ENCODE assay signal across 24 mouse cellular contexts in the genomic region with DNA sequence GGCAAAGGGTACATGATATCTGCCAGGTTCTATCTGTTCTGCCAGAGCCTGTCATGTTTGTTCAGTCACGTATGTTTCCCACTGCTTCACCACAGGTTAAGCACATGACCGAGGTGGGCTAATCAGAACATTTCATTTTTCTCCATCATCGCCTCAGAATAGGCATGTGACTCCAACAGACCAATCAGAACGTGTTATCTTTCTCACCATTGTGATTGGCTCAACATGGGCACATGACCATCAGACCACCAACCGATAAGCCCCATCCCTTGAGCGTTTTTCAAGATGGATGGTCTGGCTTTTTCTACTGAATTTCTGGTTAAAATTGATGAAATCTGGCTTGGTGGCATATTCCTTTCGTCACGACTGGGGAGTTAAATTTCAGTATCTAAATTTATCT. TPM values are rescaled to one million over a fixed set of nuclear protein-coding genes. Genes with fewer than 3 reads are reported as not detected.
DNase-seq lines count a peak whose midpoint lies in the region; ATAC-seq and TF ChIP-seq lines count a peak whose summit lies in the region.
"Had no signal": no experiment of that assay in that cellular context is flagged by ENCODE, and none has a peak within 500 bp of the region (broad histone marks: within the 10 kb centered on the region; RNA-seq: fewer than 3 reads in every experiment).

No protein-coding gene starts in this region.

- peak overlapping the region; percentile 65 for H3K27ac ChIP-seq in testis, adult 2 months (ENCODE audit: control insufficient read depth, insufficient read depth, low read depth, low read length)
- no peak overlapping the region for H3K27ac ChIP-seq in forebrain, embryonic 16.5 days (ENCODE audit: low read length)
- no peak overlapping the region for H3K27ac ChIP-seq in midbrain, postnatal 0 days (ENCODE audit: low read depth, low read length)
- H3K27ac ChIP-seq: embryonic facial prominence, embryonic 13.5 days; embryonic facial prominence, embryonic 15.5 days; forebrain, embryonic 10.5 days; forebrain, embryonic 12.5 days had no signal

- no peaks in the 10 kb centered on the region for H3K9me3 ChIP-seq in forebrain, embryonic 16.5 days (ENCODE audit: control insufficient read depth, low read length)
- H3K9me3 ChIP-seq in midbrain, postnatal 0 days (ENCODE audit: low read length) = no peaks in the 10 kb centered on the region
- H3K9me3 ChIP-seq: embryonic facial prominence, embryonic 13.5 days; embryonic facial prominence, embryonic 15.5 days; forebrain, embryonic 10.5 days; forebrain, embryonic 12.5 days had no signal

- no peaks in the 10 kb centered on the region for H3K36me3 ChIP-seq in testis, adult 2 months (ENCODE audit: control insufficient read depth, insufficient read depth, low read length)
- H3K36me3 ChIP-seq in splenic B cell, adult 2 months (ENCODE audit: control insufficient read depth, insufficient read depth, low read length, poor library complexity, severe bottlenecking) = no peaks in the 10 kb centered on the region
- no peaks in the 10 kb centered on the region for H3K36me3 ChIP-seq in forebrain, embryonic 16.5 days (ENCODE audit: control insufficient read depth, insufficient read depth)
- no peaks in the 10 kb centered on the region for H3K36me3 ChIP-seq in midbrain, postnatal 0 days (ENCODE audit: insufficient read depth, low read length)
- H3K36me3 ChIP-seq: embryonic facial prominence, embryonic 13.5 days; embryonic facial prominence, embryonic 15.5 days; forebrain, embryonic 10.5 days; forebrain, embryonic 12.5 days had no signal

- 88% methylated on average over 8 of the region's 8 CpGs for WGBS in forebrain, embryonic 16.5 days
- 92% methylated on average over 8 of the region's 8 CpGs for WGBS in midbrain, postnatal 0 days

- TF ChIP-seq POLR2A in testis, adult 2 months (IDR thresholded peaks at IDR 0.05; ENCODE audit: control insufficient read depth, low read depth, low read length) = no peak

- H3K9ac ChIP-seq in forebrain, embryonic 16.5 days (replicated peaks; ENCODE audit: low read depth, low read length) = no peak overlapping the region
- H3K9ac ChIP-seq in midbrain, postnatal 0 days (replicated peaks; ENCODE audit: low read length, poor library complexity, severe bottlenecking) = no peak overlapping the region
- H3K9ac ChIP-seq: embryonic facial prominence, embryonic 13.5 days; embryonic facial prominence, embryonic 15.5 days; forebrain, embryonic 12.5 days; forebrain, postnatal 0 days had no signal

- peaks cover 9% of the 10 kb centered on the region for H3K4me1 ChIP-seq in testis, adult 2 months (ENCODE audit: control insufficient read depth, insufficient read depth, low read length)
- no peaks in the 10 kb centered on the region for H3K4me1 ChIP-seq in forebrain, embryonic 16.5 days (replicated peaks; ENCODE audit: control insufficient read depth, insufficient read depth, low read length)
- H3K4me1 ChIP-seq in midbrain, postnatal 0 days (ENCODE audit: insufficient read depth, low read length) = no peaks in the 10 kb centered on the region
- H3K4me1 ChIP-seq: embryonic facial prominence, embryonic 13.5 days; embryonic facial prominence, embryonic 15.5 days; forebrain, embryonic 10.5 days; forebrain, embryonic 12.5 days had no signal

- no peak for DNase-seq in testis, postnatal 10 days (ENCODE audit: low spot score)
- DNase-seq in ES-CJ7 (ENCODE audit: low read depth, low spot score) (peak; percentile 24), R1 (ENCODE audit: low read depth, low spot score) (peak; percentile 59)
- peak; percentile 36 for DNase-seq in splenic B cell, adult 2 months (ENCODE audit: low read depth, low spot score)
- DNase-seq in thymus, postnatal 10 days (ENCODE audit: low spot score in 2 of 2) = no peak
- DNase-seq in midbrain, postnatal 0 days (ENCODE audit: low spot score) = no peak
- DNase-seq: adrenal gland, postnatal 14 days; B cell, adult 2 months; cerebellum, adult 11-12 months; cerebellum, adult 2 months; cerebellum, adult 9-10 months; cerebellum, postnatal 10 days; cerebellum, postnatal 25 days; embryo, embryonic 11 days; forebrain, postnatal 0 days had no signal

- ATAC-seq in forebrain, embryonic 16.5 days = no peak
- no peak for ATAC-seq in midbrain, postnatal 0 days (ENCODE audit: low FRiP score)
- ATAC-seq: forebrain, embryonic 14.5 days; Patski had no signal

- H3K4me2 ChIP-seq in forebrain, embryonic 16.5 days (ENCODE audit: low read length) = no peak overlapping the region
- H3K4me2 ChIP-seq in midbrain, postnatal 0 days (ENCODE audit: low read depth, low read length, poor library complexity, severe bottlenecking) = no peak overlapping the region
- H3K4me2 ChIP-seq: embryonic facial prominence, embryonic 13.5 days; embryonic facial prominence, embryonic 15.5 days; forebrain, embryonic 12.5 days had no signal

- TF ChIP-seq CTCF in testis, adult 2 months (IDR thresholded peaks at IDR 0.05; ENCODE audit: control insufficient read depth, insufficient read depth, insufficient replicate concordance, low read depth, low read length) = no peak
- TF ChIP-seq CTCF in midbrain, postnatal 0 days (IDR thresholded peaks at IDR 0.05) = no peak

- no peaks in the 10 kb centered on the region for H3K27me3 ChIP-seq in testis, adult 2 months (ENCODE audit: control insufficient read depth, insufficient read depth, low read length)
- no peaks in the 10 kb centered on the region for H3K27me3 ChIP-seq in splenic B cell, adult 2 months (ENCODE audit: control insufficient read depth, insufficient read depth, low read length, poor library complexity, severe bottlenecking)
- no peaks in the 10 kb centered on the region for H3K27me3 ChIP-seq in forebrain, embryonic 16.5 days (replicated peaks; ENCODE audit: control insufficient read depth, insufficient read depth, low read length)
- H3K27me3 ChIP-seq in midbrain, postnatal 0 days (ENCODE audit: insufficient read depth, low read length) = no peaks in the 10 kb centered on the region
- H3K27me3 ChIP-seq: embryonic facial prominence, embryonic 13.5 days; embryonic facial prominence, embryonic 15.5 days; forebrain, embryonic 12.5 days; Patski had no signal

- peak overlapping the region; percentile 39; the same call in 1 of the 2 replicates for H3K4me3 ChIP-seq in testis, adult 2 months (ENCODE audit: control insufficient read depth, low read depth, low read length)
- H3K4me3 ChIP-seq in forebrain, embryonic 16.5 days (replicated peaks; ENCODE audit: low read length) = no peak overlapping the region
- no peak overlapping the region for H3K4me3 ChIP-seq in midbrain, postnatal 0 days (ENCODE audit: low read depth, low read length)
- H3K4me3 ChIP-seq: embryonic facial prominence, embryonic 13.5 days; embryonic facial prominence, embryonic 15.5 days; erythroblast, embryonic 14.5 days; forebrain, embryonic 10.5 days; forebrain, embryonic 12.5 days had no signal

RNA-seq across cellular contexts. Expression of gene Tnfrsf8, which starts 15.6 kb away (rescaled TPM):
- polyA plus RNA-seq in testis, adult 2 months (2012; rRNA removed) = 1.5 TPM in 2 replicates
- 0.27 and 0.81 TPM in 2 replicates for polyA plus RNA-seq in forebrain, embryonic 16.5 days (2015; fragmentation: Nextera tagmentation; extraction: Ambion mirVana)
- total RNA-seq in midbrain, postnatal 0 days (2014; rRNA removed) = 3.3 and 3.7 TPM in 2 replicates
- 3.0 TPM in 2 replicates for polyA plus RNA-seq in midbrain, postnatal 0 days (2015; fragmentation: Nextera tagmentation; extraction: Ambion mirVana)
- polyA plus RNA-seq: erythroblast, embryonic 14.5 days had no signal

RNA-seq across cellular contexts. Expression of gene Tnfrsf1b, which starts 52.7 kb away (rescaled TPM):
- 0.96 and 1.0 TPM in 2 replicates for polyA plus RNA-seq in testis, adult 2 months (2012; rRNA removed)
- 2.4 and 2.5 TPM in 2 replicates for polyA plus RNA-seq in forebrain, embryonic 16.5 days (2015; fragmentation: Nextera tagmentation; extraction: Ambion mirVana)
- total RNA-seq in midbrain, postnatal 0 days (2014; rRNA removed) = 7.1 and 7.5 TPM in 2 replicates
- polyA plus RNA-seq in midbrain, postnatal 0 days (2015; fragmentation: Nextera tagmentation; extraction: Ambion mirVana) = 2.6 and 2.8 TPM in 2 replicates

Comparison
In these comparisons a context has a peak if more than half of its experiments do, and no peak if none do; other contexts are left out.
1. DNase-seq: peak in ES-CJ7 (single experiment), R1 (single experiment) and splenic B cell, adult 2 months (single experiment); none in testis, postnatal 10 days (single experiment), thymus, postnatal 10 days (0 of 2) and midbrain, postnatal 0 days (single experiment).